Mouse (Mus musculus): ENCODE measurements at regions not wholly inside any gene's neighbourhood (a gene's known extent, or its start where the extent isn't known, plus 50 kb on each side); places are given as distances from the start of the nearest gene placed in this dataset.

- Histone ChIP-seq H3K4me1 (peaks cover 12% of the 10 kb centered on the region), H3K4me3 (no peak overlapping the region), H3K36me3 (replicated peaks) (no peaks in the 10 kb centered on the region), H3K27ac (no peak overlapping the region), H3K9me3 (no peaks in the 10 kb centered on the region), H3K27me3 (ENCODE audit: poor library complexity, severe bottlenecking) (no peaks in the 10 kb centered on the region)
- WGBS = 81% methylated on average over 3 of the region's 3 CpGs
- no peak for DNase-seq (ENCODE audit: extremely low spot score, low spot score)
Measured at GRCm38 (mm10) chr15:67890612-67891304, 1390.0 kb upstream of the Lrrc6 start.

DNA sequence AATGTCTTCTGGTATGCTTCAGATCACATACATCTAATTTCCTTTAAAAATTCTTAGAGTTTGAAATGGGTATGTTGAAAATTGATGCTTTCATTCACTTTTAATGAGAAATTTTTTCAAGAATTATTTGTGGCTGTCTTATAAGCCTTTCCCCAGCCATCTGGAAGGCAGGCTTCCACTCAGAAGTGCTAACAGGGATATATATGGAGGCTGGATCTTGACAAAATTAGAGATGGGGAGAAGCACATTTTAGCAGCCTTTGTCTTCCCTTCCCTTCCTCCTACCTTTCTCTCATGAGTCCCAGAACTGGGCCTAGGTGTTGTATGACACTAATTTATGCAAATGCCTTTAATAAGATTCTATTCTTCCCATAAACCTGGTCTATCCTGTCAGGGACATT is 1387.8 kb upstream of the Lrrc6 start:
- H3K4me3 ChIP-seq = no peak overlapping the region
- peaks cover 12% of the 10 kb centered on the region for H3K4me1 ChIP-seq
- no peak for DNase-seq (ENCODE audit: extremely low spot score, low spot score)
- no peaks in the 10 kb centered on the region for H3K9me3 ChIP-seq
- H3K27ac ChIP-seq = no peak overlapping the region
- no peaks in the 10 kb centered on the region for H3K36me3 ChIP-seq (replicated peaks)
- H3K27me3 ChIP-seq (ENCODE audit: poor library complexity, severe bottlenecking) = no peaks in the 10 kb centered on the region

GRCm38 (mm10) chr15:67855291-67855690 is 1354.6 kb upstream of the Lrrc6 start:
- H3K36me3 ChIP-seq (replicated peaks) = no peaks in the 10 kb centered on the region
- H3K27ac ChIP-seq = no peak overlapping the region
- H3K9me3 ChIP-seq = no peaks in the 10 kb centered on the region
- no peak overlapping the region for H3K4me3 ChIP-seq
- no peaks in the 10 kb centered on the region for H3K27me3 ChIP-seq (ENCODE audit: poor library complexity, severe bottlenecking)
- 95% methylated on average over 1 of the region's 1 CpGs for WGBS
- H3K4me1 ChIP-seq = no peaks in the 10 kb centered on the region
- DNase-seq (ENCODE audit: extremely low spot score, low spot score) = no peak

DNA sequence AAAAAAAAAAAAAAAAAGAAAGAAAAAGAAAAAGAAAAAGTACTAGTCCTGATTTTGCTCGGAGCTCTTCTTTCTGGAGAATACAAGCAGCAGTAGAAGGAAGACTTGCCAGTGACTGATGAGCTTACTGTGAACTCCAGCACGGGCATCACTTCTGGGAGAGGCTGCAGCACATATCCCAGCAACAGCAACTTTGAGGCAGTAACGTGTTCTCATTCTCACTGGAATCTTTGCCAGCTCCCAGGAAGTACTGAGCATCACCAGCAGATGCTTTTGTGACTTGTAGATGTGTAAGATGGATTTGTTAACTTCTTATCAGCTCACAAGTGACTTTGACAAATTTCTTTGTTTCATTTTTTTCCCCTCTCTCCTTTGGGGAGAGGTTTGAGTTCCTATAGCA is 1349.4 kb upstream of the Lrrc6 start:
- Histone ChIP-seq H3K9me3 (no peaks in the 10 kb centered on the region), H3K27ac (no peak overlapping the region), H3K4me1 (no peaks in the 10 kb centered on the region), H3K27me3 (ENCODE audit: poor library complexity, severe bottlenecking) (no peaks in the 10 kb centered on the region), H3K4me3 (no peak overlapping the region), H3K36me3 (replicated peaks) (no peaks in the 10 kb centered on the region)
- no peak for DNase-seq (ENCODE audit: extremely low spot score, low spot score)
- 78% methylated on average over 3 of the region's 3 CpGs for WGBS

GRCm38 (mm10) chr15:67845707-67846106 is 1345.0 kb upstream of the Lrrc6 start:
- Histone ChIP-seq H3K27me3 (ENCODE audit: poor library complexity, severe bottlenecking) (no peaks in the 10 kb centered on the region), H3K36me3 (replicated peaks) (no peaks in the 10 kb centered on the region), H3K9me3 (no peaks in the 10 kb centered on the region), H3K27ac (no peak overlapping the region), H3K4me1 (no peaks in the 10 kb centered on the region), H3K4me3 (no peak overlapping the region)
- WGBS = 80% methylated on average over 2 of the region's 2 CpGs
- DNase-seq (ENCODE audit: extremely low spot score, low spot score) = no peak

GRCm38 (mm10) chr15:67840671-67841070 is 1340.0 kb upstream of the Lrrc6 start:
- peaks cover 7% of the 10 kb centered on the region; the same call in 1 of the 2 replicates for H3K4me1 ChIP-seq
- H3K27me3 ChIP-seq (ENCODE audit: poor library complexity, severe bottlenecking) = no peaks in the 10 kb centered on the region
- H3K9me3 ChIP-seq = no peaks in the 10 kb centered on the region
- H3K4me3 ChIP-seq = no peak overlapping the region
- H3K27ac ChIP-seq = no peak overlapping the region
- DNase-seq (ENCODE audit: extremely low spot score, low spot score) = no peak
- WGBS = 85% methylated on average over 3 of the region's 3 CpGs
- no peaks in the 10 kb centered on the region for H3K36me3 ChIP-seq (replicated peaks)

DNA sequence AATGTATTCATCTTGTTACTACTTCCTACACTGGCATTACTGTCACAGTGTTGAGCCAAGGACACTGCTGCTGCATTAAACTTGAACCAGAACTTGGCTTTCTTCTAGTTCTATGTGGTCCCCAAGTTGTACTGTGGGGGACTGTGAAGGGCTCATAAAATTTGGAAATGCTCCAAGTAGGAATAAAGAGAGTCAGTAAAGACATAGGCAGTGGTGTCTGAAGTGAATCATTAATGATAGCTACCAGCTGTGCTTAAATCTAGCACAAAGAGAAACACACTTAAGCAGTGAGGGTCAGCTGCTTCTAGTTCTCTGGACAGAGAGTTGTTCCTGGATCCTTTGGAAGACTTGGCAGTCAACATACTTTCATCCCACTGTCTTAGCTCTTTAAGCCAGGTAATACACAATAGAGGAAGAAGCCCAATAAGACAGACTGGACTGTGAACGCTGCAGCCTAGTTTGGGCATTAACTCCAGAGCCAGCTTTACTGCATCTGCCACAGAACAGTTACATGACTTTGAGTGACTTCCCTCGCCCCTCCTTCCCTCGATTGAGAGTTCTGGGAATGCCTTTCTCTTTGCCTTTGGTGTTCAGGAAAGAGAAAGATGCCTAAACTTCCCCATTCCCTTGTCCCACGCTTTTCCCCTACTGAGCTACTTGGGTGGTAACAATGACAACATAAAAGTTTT is 1325.2 kb upstream of the Lrrc6 start:
- no peaks in the 10 kb centered on the region for H3K9me3 ChIP-seq
- H3K4me3 ChIP-seq = no peak overlapping the region
- no peak overlapping the region for H3K27ac ChIP-seq
- WGBS = 85% methylated on average over 4 of the region's 4 CpGs
- no peak for DNase-seq (ENCODE audit: extremely low spot score, low spot score)
- no peaks in the 10 kb centered on the region for H3K36me3 ChIP-seq (replicated peaks)
- H3K27me3 ChIP-seq (ENCODE audit: poor library complexity, severe bottlenecking) = no peaks in the 10 kb centered on the region
- no peaks in the 10 kb centered on the region for H3K4me1 ChIP-seq

DNA sequence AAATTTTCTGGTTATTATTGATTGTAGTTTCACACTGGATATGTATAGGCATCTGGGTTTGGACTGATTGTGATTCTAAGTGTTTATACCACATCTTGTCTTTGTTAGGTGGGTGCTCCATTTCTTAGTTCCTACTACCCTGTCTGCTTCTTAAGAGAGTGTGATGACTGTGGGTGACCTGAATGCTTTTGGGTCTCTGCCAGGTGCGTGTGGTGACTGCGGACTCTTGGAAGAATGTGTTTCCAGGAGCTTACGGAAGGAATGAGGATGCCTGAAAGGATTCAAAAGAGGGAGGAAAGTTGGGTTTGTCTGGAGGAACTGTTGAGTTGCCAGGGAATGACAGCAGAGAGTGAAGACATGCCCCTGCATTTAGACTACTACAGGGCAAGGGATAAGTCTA is 1322.5 kb upstream of the Lrrc6 start:
- H3K9me3 ChIP-seq = no peaks in the 10 kb centered on the region
- H3K4me3 ChIP-seq = no peak overlapping the region
- no peak for DNase-seq (ENCODE audit: extremely low spot score, low spot score)
- no peaks in the 10 kb centered on the region for H3K27me3 ChIP-seq (ENCODE audit: poor library complexity, severe bottlenecking)
- WGBS = 92% methylated on average over 3 of the region's 3 CpGs
- H3K4me1 ChIP-seq = no peaks in the 10 kb centered on the region
- no peak overlapping the region for H3K27ac ChIP-seq
- H3K36me3 ChIP-seq (replicated peaks) = no peaks in the 10 kb centered on the region

DNA sequence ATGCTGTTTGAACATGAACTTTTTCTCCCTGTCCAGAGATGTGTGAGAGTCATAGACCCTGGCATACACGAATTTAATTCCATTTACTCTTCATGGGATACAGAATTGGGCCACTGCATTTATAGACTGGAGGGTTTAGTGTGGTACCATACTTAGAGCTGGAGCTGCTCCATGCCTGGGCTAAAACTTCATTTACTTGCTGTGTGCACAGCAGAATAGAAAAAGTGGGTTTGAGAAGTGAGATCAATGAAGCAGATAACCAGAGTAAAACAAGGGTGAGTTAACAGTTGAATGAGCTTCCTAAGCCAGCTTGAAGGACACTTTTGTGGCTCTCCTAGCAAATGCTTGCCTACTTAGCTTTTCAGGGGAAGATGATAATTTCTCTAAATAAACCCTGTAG is 1299.2 kb upstream of the Lrrc6 start:
- Histone ChIP-seq H3K9me3 (no peaks in the 10 kb centered on the region), H3K27me3 (ENCODE audit: poor library complexity, severe bottlenecking) (no peaks in the 10 kb centered on the region), H3K4me3 (no peak overlapping the region), H3K36me3 (replicated peaks) (no peaks in the 10 kb centered on the region), H3K27ac (no peak overlapping the region), H3K4me1 (no peaks in the 10 kb centered on the region)
- WGBS = 87% methylated on average over 1 of the region's 1 CpGs
- DNase-seq (ENCODE audit: extremely low spot score, low spot score) = no peak

DNA sequence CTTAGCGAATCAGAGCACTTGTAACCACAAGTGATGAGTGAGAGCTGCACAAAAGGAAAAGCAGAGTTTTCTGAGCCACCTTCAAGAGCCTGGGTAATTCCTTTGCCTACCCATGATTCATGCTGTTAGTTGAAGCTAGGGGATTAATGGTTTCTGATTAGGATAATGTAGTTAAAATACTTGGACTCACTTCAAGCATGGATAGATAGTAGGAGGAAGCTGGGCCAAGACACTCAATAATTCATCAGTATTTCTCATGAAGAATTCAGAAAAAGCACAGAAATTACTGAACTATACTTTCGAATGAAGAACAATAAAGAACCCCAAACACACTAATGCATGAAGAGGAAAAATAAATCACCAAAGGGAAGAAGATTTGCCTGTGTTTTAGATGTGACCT is 1294.9 kb upstream of the Lrrc6 start:
- no peak overlapping the region for H3K27ac ChIP-seq
- H3K36me3 ChIP-seq (replicated peaks) = no peaks in the 10 kb centered on the region
- no peaks in the 10 kb centered on the region for H3K27me3 ChIP-seq (ENCODE audit: poor library complexity, severe bottlenecking)
- H3K4me1 ChIP-seq = no peaks in the 10 kb centered on the region
- no peak for DNase-seq (ENCODE audit: extremely low spot score, low spot score)
- H3K4me3 ChIP-seq = no peak overlapping the region
- 84% methylated on average over 2 of the region's 2 CpGs for WGBS
- no peaks in the 10 kb centered on the region for H3K9me3 ChIP-seq

- Histone ChIP-seq H3K9me3 (no peaks in the 10 kb centered on the region), H3K36me3 (replicated peaks) (no peaks in the 10 kb centered on the region), H3K27ac (no peak overlapping the region), H3K4me1 (no peaks in the 10 kb centered on the region), H3K27me3 (ENCODE audit: poor library complexity, severe bottlenecking) (no peaks in the 10 kb centered on the region), H3K4me3 (no peak overlapping the region)
- DNase-seq (ENCODE audit: extremely low spot score, low spot score) = no peak
Measured at GRCm38 (mm10) chr15:67792822-67793221, 1292.1 kb upstream of the Lrrc6 start.

GRCm38 (mm10) chr15:67788587-67788986 is 1287.9 kb upstream of the Lrrc6 start:
- Histone ChIP-seq H3K4me3 (no peak overlapping the region), H3K27ac (no peak overlapping the region), H3K36me3 (replicated peaks) (no peaks in the 10 kb centered on the region), H3K9me3 (no peaks in the 10 kb centered on the region), H3K4me1 (no peaks in the 10 kb centered on the region), H3K27me3 (ENCODE audit: poor library complexity, severe bottlenecking) (no peaks in the 10 kb centered on the region)
- no peak for DNase-seq (ENCODE audit: extremely low spot score, low spot score)

DNA sequence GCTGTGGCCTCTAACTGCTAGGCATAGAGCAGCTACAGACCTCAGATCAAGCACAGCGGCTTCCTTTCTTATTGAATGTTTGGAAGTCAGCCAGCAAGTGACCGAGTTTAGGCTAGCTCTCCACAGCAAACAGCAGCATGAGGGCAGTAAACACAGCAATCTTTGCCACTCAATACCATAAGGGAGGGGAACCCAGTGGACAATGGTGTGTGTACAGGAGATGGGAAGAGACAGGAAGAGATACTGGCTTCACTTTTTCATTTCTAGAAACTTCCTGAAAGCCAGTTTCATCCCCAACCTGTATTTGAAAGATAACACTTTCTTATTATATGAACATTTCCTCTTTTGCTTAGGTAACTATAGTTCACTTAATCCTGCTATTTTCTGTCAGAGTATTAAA is 1284.9 kb upstream of the Lrrc6 start:
- Histone ChIP-seq H3K9me3 (no peaks in the 10 kb centered on the region), H3K4me3 (no peak overlapping the region), H3K4me1 (no peaks in the 10 kb centered on the region), H3K27me3 (ENCODE audit: poor library complexity, severe bottlenecking) (no peaks in the 10 kb centered on the region), H3K36me3 (replicated peaks) (no peaks in the 10 kb centered on the region), H3K27ac (no peak overlapping the region)
- 91% methylated on average over 2 of the region's 2 CpGs for WGBS
- no peak for DNase-seq (ENCODE audit: extremely low spot score, low spot score)

GRCm38 (mm10) chr15:67783754-67784153 is 1283.0 kb upstream of the Lrrc6 start:
- H3K27me3 ChIP-seq (ENCODE audit: poor library complexity, severe bottlenecking) = no peaks in the 10 kb centered on the region
- no peak overlapping the region for H3K27ac ChIP-seq
- H3K4me1 ChIP-seq = no peaks in the 10 kb centered on the region
- no peak overlapping the region for H3K4me3 ChIP-seq
- no peaks in the 10 kb centered on the region for H3K9me3 ChIP-seq
- DNase-seq (ENCODE audit: extremely low spot score, low spot score) = no peak
- 81% methylated on average over 1 of the region's 1 CpGs for WGBS
- no peaks in the 10 kb centered on the region for H3K36me3 ChIP-seq (replicated peaks)

Data from forebrain, embryonic 10.5 days (tissue).